Mouse (Mus musculus) embryonic facial prominence, embryonic 11.5 days (tissue): ENCODE measurements around the gene Khdrbs2. TPM values are rescaled to one million over a fixed set of nuclear protein-coding genes. Genes with fewer than 3 reads are reported as not detected.
A peak's percentile ranks its signal among the peaks of the same experiment; 100 is the strongest.

ENCODE experiments used
- ATAC-seq: fragments of 200-750 bp; cut with Nextera tagmentation; replicated peaks from 2 replicates; pipeline ENCODE4 v1.8.0; 2017; ENCODE audit warnings: low read depth; ENCODE audit not compliant: insufficient number of reproducible peaks, low FRiP score, low TSS enrichment
- DNase-seq: peaks from one replicate; pipeline ENCODE4 v3.0.0-alpha.2; 2015; ENCODE audit warnings: low spot score
- H3K27ac ChIP-seq: fragments of 300-500 bp; sonication (generic); replicated peaks from 2 replicates; pipeline ENCODE4 v1.5.1; 2014; ENCODE audit warnings: mild to moderate bottlenecking, low read depth, low read length, control low read depth
- H3K27me3 ChIP-seq: fragments of 300-500 bp; sonication (generic); 2 replicates; pipeline ENCODE4 v1.6.1; 2014; ENCODE audit warnings: mild to moderate bottlenecking, low read length, moderate library complexity, mixed read lengths; ENCODE audit not compliant: control insufficient read depth, insufficient read depth
- H3K36me3 ChIP-seq: fragments of 300-500 bp; sonication (generic); replicated peaks from 2 replicates; pipeline ENCODE4 v1.6.1; 2014; ENCODE audit warnings: low read depth, mild to moderate bottlenecking, low read length, moderate library complexity, mixed read lengths; ENCODE audit not compliant: control insufficient read depth, insufficient read depth
- H3K4me1 ChIP-seq: fragments of 300-500 bp; sonication (generic); 2 replicates; pipeline ENCODE4 v1.6.1; 2014; ENCODE audit warnings: low read length, mixed read lengths; ENCODE audit not compliant: control insufficient read depth, insufficient read depth
- H3K4me2 ChIP-seq: fragments of 300-500 bp; sonication (generic); 2 replicates; pipeline ENCODE4 v1.6.1; 2014; ENCODE audit warnings: low read depth, mild to moderate bottlenecking, control low read depth, low read length, moderate library complexity
- H3K4me3 ChIP-seq: fragments of 300-500 bp; sonication (generic); 2 replicates; pipeline ENCODE4 v1.5.1; 2014; ENCODE audit warnings: low read depth, low read length, control low read depth
- H3K9ac ChIP-seq: fragments of 300-500 bp; sonication (generic); replicated peaks from 2 replicates; pipeline ENCODE4 v1.6.1; 2014; ENCODE audit warnings: mild to moderate bottlenecking, control low read depth, low read length
- H3K9me3 ChIP-seq: fragments of 300-500 bp; sonication (generic); replicated peaks from 2 replicates; pipeline ENCODE4 v1.6.1; 2016; ENCODE audit warnings: mild to moderate bottlenecking, low read length, inconsistent platforms, mixed read lengths; ENCODE audit not compliant: control insufficient read depth
- WGBS: fragments of 180-500 bp; shearing (Covaris S2); extraction: QIAGEN DNeasy Blood & Tissue Kit; methylation state at CpG from one replicate; pipeline ENCODE4 v1.1.7; 2014; 5-methylcytosine and 5-hydroxymethylcytosine counted together
- polyA plus RNA-seq: library from polyadenylated mRNA; unstranded; fragments of >200 nt; fragmentation: Nextera tagmentation; extraction: Ambion mirVana; gene quantifications from 2 replicates; pipeline ENCODE4 v1.2.1, GENCODE M21; 2014

Gene Khdrbs2
- polyA plus RNA-seq, result 7.2 and 10.2 TPM in 2 replicates

- Histone ChIP-seq H3K4me3 (peak within 1 kb of the TSS; percentile 51), H3K4me1 (no peaks in the 10 kb centered on the region), H3K36me3 (no peaks in the 10 kb centered on the region), H3K27ac (no peak within 1 kb of the TSS), H3K4me2 (peak within 1 kb of the TSS; percentile 78), H3K9me3 (no peaks in the 10 kb centered on the region), H3K27me3 (peaks cover 2% of the 10 kb centered on the region), H3K9ac (peak within 1 kb of the TSS; percentile 59)
- under 1% methylated on average over 53 of the region's 53 CpGs for WGBS
- DNase-seq, result peak; percentile 95
- ATAC-seq, result peak; percentile 100
Observed at GRCm38 (mm10) chr1:32172506-32173239, at the start of gene Khdrbs2. Gene Khdrbs2, plus strand, starts transcription at chr1:32172714.

GRCm38 (mm10) chr1:32174566-32174965 lies 2.1 kb downstream of the Khdrbs2 start:
- no peak overlapping the region for H3K4me2 ChIP-seq
- no peak for ATAC-seq
- H3K27ac ChIP-seq, result no peak overlapping the region
- H3K27me3 ChIP-seq, result peaks cover 2% of the 10 kb centered on the region
- peak; percentile 81 for DNase-seq
- H3K9me3 ChIP-seq, result no peaks in the 10 kb centered on the region
- H3K4me1 ChIP-seq, result no peaks in the 10 kb centered on the region
- H3K9ac ChIP-seq, result no peak overlapping the region
- no peak overlapping the region for H3K4me3 ChIP-seq
- H3K36me3 ChIP-seq, result no peaks in the 10 kb centered on the region
- 64% methylated on average over 5 of the region's 5 CpGs for WGBS

DNA sequence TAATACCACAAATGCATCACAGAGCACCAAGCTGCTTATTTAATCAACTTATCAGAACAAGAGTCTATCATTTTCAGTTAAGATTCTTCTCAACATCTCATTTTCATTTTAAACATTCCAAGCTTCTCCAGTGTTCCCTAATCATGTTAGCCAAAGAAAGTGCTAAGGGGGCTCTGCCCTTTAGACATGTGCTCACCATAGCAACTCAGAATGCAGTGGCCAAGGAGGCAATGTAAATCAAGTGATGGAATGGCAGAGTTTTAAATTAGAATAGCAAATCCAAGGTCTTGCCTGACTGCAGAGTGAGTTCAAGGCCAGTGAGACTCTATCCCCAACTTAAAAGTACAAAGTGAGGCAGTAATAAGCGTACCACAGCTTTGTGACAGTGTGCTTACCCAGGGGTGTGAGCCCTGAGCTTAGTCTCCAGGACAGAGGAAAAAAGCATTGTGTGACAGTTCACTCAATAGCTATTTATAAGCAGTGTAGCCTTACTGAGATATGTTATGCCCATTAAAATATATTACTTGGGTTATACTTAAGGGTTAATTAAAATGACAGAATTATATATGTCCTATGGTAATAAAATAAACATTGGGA lies 27.2 kb downstream of the Khdrbs2 start:
- ATAC-seq, result no peak
- 68% methylated on average over 1 of the region's 1 CpGs for WGBS

GRCm38 (mm10) chr1:32248443-32248842 lies 75.9 kb downstream of the Khdrbs2 start:
- H3K36me3 ChIP-seq, result no peaks in the 10 kb centered on the region
- no peaks in the 10 kb centered on the region for H3K4me1 ChIP-seq
- no peak overlapping the region for H3K9ac ChIP-seq
- no peak overlapping the region for H3K4me2 ChIP-seq
- no peak overlapping the region for H3K27ac ChIP-seq
- 83% methylated on average over 5 of the region's 5 CpGs for WGBS
- H3K27me3 ChIP-seq, result no peaks in the 10 kb centered on the region
- ATAC-seq (no peak), DNase-seq (no peak)
- H3K9me3 ChIP-seq, result no peaks in the 10 kb centered on the region
- H3K4me3 ChIP-seq, result no peak overlapping the region

More for the DNA sequence above, 27.2 kb downstream of the Khdrbs2 start:
- Histone ChIP-seq H3K4me2 (no peak overlapping the region), H3K36me3 (no peaks in the 10 kb centered on the region), H3K9ac (no peak overlapping the region), H3K27ac (no peak overlapping the region), H3K9me3 (no peaks in the 10 kb centered on the region), H3K27me3 (no peaks in the 10 kb centered on the region), H3K4me3 (no peak overlapping the region), H3K4me1 (no peaks in the 10 kb centered on the region)
- no peak for DNase-seq

GRCm38 (mm10) chr1:32249602-32250001 lies 77.1 kb downstream of the Khdrbs2 start:
- Histone ChIP-seq H3K4me3 (no peak overlapping the region), H3K4me2 (no peak overlapping the region), H3K27me3 (no peaks in the 10 kb centered on the region), H3K9me3 (no peaks in the 10 kb centered on the region), H3K9ac (no peak overlapping the region), H3K4me1 (no peaks in the 10 kb centered on the region), H3K36me3 (no peaks in the 10 kb centered on the region), H3K27ac (no peak overlapping the region)
- 94% methylated on average over 2 of the region's 2 CpGs for WGBS
- no peak for ATAC-seq
- DNase-seq, result no peak

- no peaks in the 10 kb centered on the region for H3K36me3 ChIP-seq
- WGBS, result 91% methylated on average over 1 of the region's 1 CpGs
- no peaks in the 10 kb centered on the region for H3K9me3 ChIP-seq
- no peaks in the 10 kb centered on the region for H3K4me1 ChIP-seq
- H3K4me2 ChIP-seq, result no peak overlapping the region
- H3K27me3 ChIP-seq, result no peaks in the 10 kb centered on the region
- no peak overlapping the region for H3K27ac ChIP-seq
- ATAC-seq (no peak), DNase-seq (no peak)
- H3K4me3 ChIP-seq, result no peak overlapping the region
- no peak overlapping the region for H3K9ac ChIP-seq
Observed at GRCm38 (mm10) chr1:32250337-32250736, 77.8 kb downstream of the Khdrbs2 start.

- no peaks in the 10 kb centered on the region for H3K27me3 ChIP-seq
- H3K4me2 ChIP-seq, result no peak overlapping the region
- ATAC-seq (no peak), DNase-seq (no peak)
- no peaks in the 10 kb centered on the region for H3K9me3 ChIP-seq
- no peak overlapping the region for H3K4me3 ChIP-seq
- H3K4me1 ChIP-seq, result no peaks in the 10 kb centered on the region
- WGBS, result 96% methylated on average over 3 of the region's 3 CpGs
- no peaks in the 10 kb centered on the region for H3K36me3 ChIP-seq
- H3K27ac ChIP-seq, result no peak overlapping the region
- H3K9ac ChIP-seq, result no peak overlapping the region
Observed at GRCm38 (mm10) chr1:32258942-32259341, 86.4 kb downstream of the Khdrbs2 start.

DNA sequence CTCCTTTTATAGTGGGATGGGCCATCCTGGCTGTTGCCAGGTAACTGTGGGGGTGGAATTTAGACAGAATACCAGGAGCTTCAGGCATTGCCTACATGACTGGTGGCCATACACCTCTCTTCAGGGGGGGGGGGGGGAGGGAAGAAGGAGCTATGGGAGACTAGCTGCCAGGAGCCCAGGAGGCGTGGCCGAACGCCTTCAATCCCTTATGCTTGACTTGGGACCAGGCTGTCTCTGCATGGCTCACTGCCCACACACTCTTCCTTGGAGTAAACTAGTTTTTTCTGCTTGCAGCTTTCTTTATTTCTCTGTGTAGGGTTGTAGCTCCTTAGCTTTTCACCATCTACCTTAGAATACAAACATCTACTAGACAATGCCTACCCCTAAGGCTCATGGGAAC lies 98.0 kb downstream of the Khdrbs2 start:
- WGBS, result 94% methylated on average over 3 of the region's 3 CpGs
- Histone ChIP-seq H3K27me3 (no peaks in the 10 kb centered on the region), H3K36me3 (no peaks in the 10 kb centered on the region), H3K4me3 (no peak overlapping the region), H3K27ac (no peak overlapping the region), H3K4me1 (no peaks in the 10 kb centered on the region), H3K4me2 (no peak overlapping the region), H3K9ac (no peak overlapping the region), H3K9me3 (no peaks in the 10 kb centered on the region)
- DNase-seq (no peak), ATAC-seq (no peak)
